Mouse (Mus musculus) lung, adult 2 months (tissue): ENCODE measurements around the gene Setd1a.

Experiments
- CTCF ChIP-seq: fragments of 200-500 bp; IDR thresholded peaks from 2 replicates; pipeline ENCODE4 v1.5.1; 2011; ENCODE audit warnings: mild to moderate bottlenecking, low read length, control low read depth; ENCODE audit not compliant: insufficient read depth
- POLR2A ChIP-seq: fragments of 200-500 bp; IDR thresholded peaks from 2 replicates; pipeline ENCODE4 v1.6.1; 2011; ENCODE audit warnings: low read depth, mild to moderate bottlenecking, control low read depth, low read length, borderline replicate concordance; ENCODE audit errors: extremely low read depth

GRCm38 (mm10) chr7:127747559-127748234 is 28.8 kb upstream of the Setd1a start:
- TF ChIP-seq CTCF (no peak), POLR2A (no peak)
